24 mouse cellular contexts compared by ENCODE assay signal in the genomic region with DNA sequence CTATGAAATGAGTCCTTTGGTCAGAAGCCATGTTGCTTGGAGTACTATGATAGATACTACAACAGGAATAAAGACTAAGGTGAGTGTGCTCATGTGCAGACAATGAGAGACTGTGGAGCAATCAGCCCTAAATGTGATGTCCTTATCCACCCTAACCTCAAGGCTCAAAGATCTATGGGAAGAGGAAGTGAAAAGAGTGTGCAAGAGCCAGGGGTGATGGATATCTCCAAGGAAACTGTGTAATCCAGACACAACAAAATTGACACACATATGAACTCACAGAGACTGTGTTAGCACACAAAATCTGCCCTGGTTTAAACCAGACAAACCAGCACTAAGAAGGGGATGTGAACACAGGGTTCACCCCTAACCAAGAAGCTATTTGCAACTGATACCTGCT. TPM values are rescaled to one million over a fixed set of nuclear protein-coding genes. Genes with fewer than 3 reads are reported as not detected.
A peak's percentile ranks its signal among the peaks of the same experiment; 100 is the strongest.
DNase-seq lines count a peak whose midpoint lies in the region; ATAC-seq and TF ChIP-seq lines count a peak whose summit lies in the region.
"Had no signal": no experiment of that assay in that cellular context is flagged by ENCODE, and none has a peak within 500 bp of the region (broad histone marks: within the 10 kb centered on the region; RNA-seq: fewer than 3 reads in every experiment).

No protein-coding gene starts in this region.

- no peak overlapping the region for H3K4me3 ChIP-seq in MEL (ENCODE audit: control insufficient read depth in 1 of 2, insufficient read depth in 1 of 2, low read depth in 2 of 2, low read length in 2 of 2)
- H3K4me3 ChIP-seq: embryonic facial prominence, embryonic 10.5 days; embryonic facial prominence, embryonic 12.5 days; forebrain, embryonic 13.5 days; forebrain, embryonic 15.5 days had no signal

- H3K27me3 ChIP-seq in MEL (ENCODE audit: control insufficient read depth in 1 of 2, insufficient read depth in 2 of 2, low read length in 2 of 2) = no peaks in the 10 kb centered on the region
- H3K27me3 ChIP-seq: CH12.LX; embryonic facial prominence, embryonic 12.5 days; forebrain, embryonic 13.5 days; forebrain, embryonic 15.5 days had no signal

- peak; percentile 5 for DNase-seq in 416B (ENCODE audit: low read depth)
- peak; percentile 50 for DNase-seq in MEL (ENCODE audit: low read depth, low spot score)
- no peak for DNase-seq in spleen, adult 12 weeks (ENCODE audit: low spot score)
- no peak for DNase-seq in spleen, adult 18-20 months
- DNase-seq in cerebellum, adult 9-11 months = no peak
- DNase-seq: adrenal gland, adult 2 months; adrenal gland, postnatal 10 days; adrenal gland, postnatal 25 days; B cell, adult 2 months; cerebellum, adult 11 months; cerebellum, adult 18-20 months; cerebellum, adult 9-10 months; cerebellum, postnatal 14 days; cerebellum, postnatal 36 days; forebrain, postnatal 0 days had no signal

- H3K9me3 ChIP-seq in MEL (replicated peaks; ENCODE audit: insufficient read depth, low read length) = no peaks in the 10 kb centered on the region
- H3K9me3 ChIP-seq: embryonic facial prominence, embryonic 10.5 days; embryonic facial prominence, embryonic 12.5 days; forebrain, embryonic 13.5 days; forebrain, embryonic 15.5 days; G1E had no signal

- H3K79me2 ChIP-seq in MEL (ENCODE audit: control insufficient read depth, insufficient read depth, low read length, poor library complexity) = no peaks in the 10 kb centered on the region

- no peak overlapping the region for H3K9ac ChIP-seq in MEL (ENCODE audit: control insufficient read depth, low read depth, low read length, poor library complexity, severe bottlenecking)
- H3K9ac ChIP-seq: embryonic facial prominence, embryonic 12.5 days; forebrain, embryonic 13.5 days; forebrain, embryonic 15.5 days; forebrain, postnatal 0 days had no signal

- TF ChIP-seq POLR2A in MEL (IDR thresholded peaks at IDR 0.05; ENCODE audit: control insufficient read depth in 1 of 2, insufficient read depth in 1 of 2, low read depth in 1 of 2, low read length in 2 of 2, poor library complexity in 1 of 2) = no peak

- TF ChIP-seq RAD21 in MEL (IDR thresholded peaks at IDR 0.05; ENCODE audit: low read depth, low read length) = no peak

- peak; percentile 94 for ATAC-seq in granulocyte monocyte progenitor cell, adult 5-6 weeks (replicated peaks; ENCODE audit: poor library complexity, severe bottlenecking)
- ATAC-seq in megakaryocyte progenitor cell, adult 5-6 weeks (replicated peaks; ENCODE audit: poor library complexity) = peak; percentile 91
- ATAC-seq: CD4-positive, CD25-positive, alpha-beta regulatory T cell, adult 4 months; forebrain, embryonic 13.5 days; forebrain, embryonic 15.5 days; forebrain, postnatal 0 days had no signal

- peaks cover 0 to 4% of the 10 kb centered on the region in 2 experiments; a peak in 1 of 4 replicates for H3K36me3 ChIP-seq in MEL (ENCODE audit: control insufficient read depth in 1 of 2, insufficient read depth in 2 of 2, low read length in 2 of 2)
- H3K36me3 ChIP-seq: embryonic facial prominence, embryonic 10.5 days; embryonic facial prominence, embryonic 12.5 days; forebrain, embryonic 15.5 days; G1E had no signal

- peak in 1 of 2 experiments; percentile 65; a peak in 2 of 4 replicates for TF ChIP-seq EP300 in MEL (IDR thresholded peaks at IDR 0.05; ENCODE audit: low read depth in 1 of 2, low read length in 2 of 2)

- H3K4me1 ChIP-seq in MEL (ENCODE audit: control insufficient read depth in 1 of 2, insufficient read depth in 2 of 2, low read length in 2 of 2) = peaks cover 2 to 8% of the 10 kb centered on the region in 2 experiments; a peak in 2 of 4 replicates
- H3K4me1 ChIP-seq: embryonic facial prominence, embryonic 12.5 days; forebrain, embryonic 13.5 days; forebrain, embryonic 15.5 days had no signal

- no peak overlapping the region for H3K27ac ChIP-seq in MEL (ENCODE audit: control insufficient read depth, low read depth, low read length)
- H3K27ac ChIP-seq: embryonic facial prominence, embryonic 10.5 days; embryonic facial prominence, embryonic 12.5 days; forebrain, embryonic 13.5 days; forebrain, embryonic 15.5 days had no signal

- TF ChIP-seq CTCF in MEL (IDR thresholded peaks at IDR 0.05 in 2 of 3, conservative IDR thresholded peaks at IDR 0.05 in 1 of 3; ENCODE audit: control insufficient read depth in 1 of 3, insufficient read depth in 1 of 3, low read depth in 2 of 3, low read length in 3 of 3, poor library complexity in 1 of 3, severe bottlenecking in 1 of 3) = no peak

TF ChIP-seq in MEL, 35 proteins besides CTCF, POLR2A, EP300 and RAD21:
- TF ChIP-seq ETS1 (IDR thresholded peaks at IDR 0.05; ENCODE audit: low read depth, low read length) = peak; percentile 16; the same call in 1 of the 2 replicates
- TF ChIP-seq ZMIZ1 (IDR thresholded peaks at IDR 0.05; ENCODE audit: low read depth, low read length) = no peak
- TF ChIP-seq SIN3A (IDR thresholded peaks at IDR 0.05; ENCODE audit: low read length) = 0 out of 2 replicates have a peak, but pooled peaks have one; percentile 21
- 0 out of 2 replicates have a peak, but pooled peaks have one; percentile 15 for TF ChIP-seq TCF12 (IDR thresholded peaks at IDR 0.05; ENCODE audit: low read depth, low read length)
- no peak for TF ChIP-seq ZKSCAN1 (IDR thresholded peaks at IDR 0.05; ENCODE audit: low read depth, low read length)
- no peak for TF ChIP-seq UBTF (IDR thresholded peaks at IDR 0.05; ENCODE audit: borderline replicate concordance, insufficient read depth, low read depth, low read length)
- TF ChIP-seq RCOR1 (IDR thresholded peaks at IDR 0.05; ENCODE audit: low read depth, low read length) = peak; percentile 37; the same call in 1 of the 2 replicates
- 0 out of 2 replicates have a peak, but pooled peaks have one; percentile 28 for TF ChIP-seq MXI1 (IDR thresholded peaks at IDR 0.05; ENCODE audit: low read depth, low read length)
- TF ChIP-seq USF2 (IDR thresholded peaks at IDR 0.05; ENCODE audit: borderline replicate concordance in 1 of 2, insufficient read depth in 1 of 2, low read depth in 1 of 2, low read length in 2 of 2) = no peak

RNA-seq across cellular contexts. Expression of a gene that starts 21.2 kb away (rescaled TPM):
- 0.72 and 0.77 TPM in 2 replicates for total RNA-seq in MEL (2012; rRNA removed)
- under 1 TPM in 1 of 2 experiments, not detected in 1; 0.11 TPM for polyA plus RNA-seq in MEL (2012; ENCODE audit: insufficient read depth in 1 of 2, insufficient read length in 2 of 2, low read depth in 1 of 2, low replicate concordance in 2 of 2, missing spikeins in 1 of 2)
- not detected in 2 replicates for total RNA-seq in granulocyte monocyte progenitor cell, adult 5-6 weeks (2014; fragmentation: Nextera tagmentation)
- total RNA-seq in granulocyte monocyte progenitor cell, adult 5-6 weeks (2017) = under 0.01 TPM in 1 of 2 replicates, not detected in the other
- total RNA-seq in megakaryocyte progenitor cell, adult 5-6 weeks (2015) = 0.05 TPM in 1 of 2 replicates, not detected in the other
- total RNA-seq in megakaryocyte progenitor cell, adult 5-6 weeks (2017) = under 0.01 and 0.07 TPM in 2 replicates
- polyA plus RNA-seq: adrenal gland, adult 2 months; G1E had no signal

Comparison
In these comparisons a context has a peak if more than half of its experiments do, and no peak if none do; other contexts are left out.
1. DNase-seq: peak in 416B (single experiment) and MEL (single experiment); none in spleen, adult 12 weeks (single experiment), spleen, adult 18-20 months (0 of 2) and cerebellum, adult 9-11 months (single experiment).